Mouse (Mus musculus) thymus, adult 2 months (tissue): ENCODE results near the gene Naif1. TPM values are rescaled to one million over a fixed set of nuclear protein-coding genes. Genes with fewer than 3 reads are reported as not detected.

Experiments used
- DNase-seq: peaks from one replicate; pipeline ENCODE4 v3.0.0; 2021
- H3K27ac ChIP-seq: fragments of 200-500 bp; 2 replicates; pipeline ENCODE4 v1.5.1; 2012; ENCODE audit warnings: low read length, control low read depth; ENCODE audit not compliant: control insufficient read depth, insufficient read depth
- H3K27me3 ChIP-seq: fragments of 200-500 bp; 2 replicates; pipeline ENCODE4 v1.6.1; 2012; ENCODE audit warnings: mild to moderate bottlenecking, low read length, moderate library complexity, mixed read lengths; ENCODE audit not compliant: control insufficient read depth, insufficient read depth
- H3K36me3 ChIP-seq: fragments of 200-500 bp; 2 replicates; pipeline ENCODE4 v1.6.1; 2012; ENCODE audit warnings: mild to moderate bottlenecking, low read length, moderate library complexity; ENCODE audit not compliant: control insufficient read depth, insufficient read depth
- H3K4me1 ChIP-seq: fragments of 200-500 bp; replicated peaks from 2 replicates; pipeline ENCODE4 v1.6.1; 2012; ENCODE audit warnings: low read length; ENCODE audit not compliant: control insufficient read depth, insufficient read depth
- H3K4me3 ChIP-seq: fragments of 200-500 bp; 2 replicates; pipeline ENCODE4 v1.5.1; 2012; ENCODE audit warnings: mild to moderate bottlenecking, low read length, control low read depth, moderate library complexity; ENCODE audit not compliant: control insufficient read depth, insufficient read depth
- CTCF ChIP-seq: fragments of 200-500 bp; IDR thresholded peaks from 2 replicates; pipeline ENCODE4 v1.5.1; 2012; ENCODE audit warnings: mild to moderate bottlenecking, control low read depth, low read length, moderate library complexity, borderline replicate concordance; ENCODE audit not compliant: control insufficient read depth, poor library complexity, insufficient read depth; ENCODE audit errors: extremely low read depth
- POLR2A ChIP-seq: fragments of 200-500 bp; IDR thresholded peaks from 2 replicates; pipeline ENCODE4 v1.6.1; 2012; ENCODE audit warnings: mild to moderate bottlenecking, low read length, control low read depth, moderate library complexity; ENCODE audit not compliant: control insufficient read depth, poor library complexity, insufficient read depth; ENCODE audit errors: extremely low read depth
- WGBS: fragments of 180-500 bp; shearing (Covaris S2); methylation state at CpG from one replicate; pipeline ENCODE4 v1.1.7; 2018; 5-methylcytosine and 5-hydroxymethylcytosine counted together
- polyA plus RNA-seq: library from polyadenylated mRNA; depleted of rRNA; stranded (reverse); fragments of >200 nt; gene quantifications from 2 replicates; pipeline ENCODE4 v1.2.3, GENCODE M21; 2012; rRNA removed

The Naif1 gene
- polyA plus RNA-seq = 8.8 and 9.2 TPM in 2 replicates

GRCm38 (mm10) chr2:32449761-32450754, at the start of gene Naif1:
TSS of gene Naif1 (plus strand) at chr2:32450457.
- peak; percentile 21 for DNase-seq
- H3K4me3 ChIP-seq = peak within 1 kb of the TSS; percentile 73
- no peaks in the 10 kb centered on the region for H3K27me3 ChIP-seq
- peaks cover 35% of the 10 kb centered on the region for H3K4me1 ChIP-seq
- TF ChIP-seq POLR2A (no peak), CTCF (no peak)
- peaks cover 2% of the 10 kb centered on the region; the same call in 1 of the 2 replicates for H3K36me3 ChIP-seq
- H3K27ac ChIP-seq = no peak within 1 kb of the TSS; the same call in 1 of the 2 replicates
- 63% methylated on average over 15 of the region's 15 CpGs for WGBS

GRCm38 (mm10) chr2:32404663-32405062, 45.6 kb upstream of the Naif1 start:
- Histone ChIP-seq H3K27me3 (no peaks in the 10 kb centered on the region), H3K27ac (no peak overlapping the region), H3K4me3 (no peak overlapping the region), H3K4me1 (no peaks in the 10 kb centered on the region), H3K36me3 (no peaks in the 10 kb centered on the region)
- no peak for TF ChIP-seq POLR2A
- TF ChIP-seq CTCF = peak; percentile 48; the same call in 1 of the 2 replicates
- WGBS = 23% methylated on average over 2 of the region's 2 CpGs
- DNase-seq = peak; percentile 94

GRCm38 (mm10) chr2:32407144-32407824, 43.0 kb upstream of the Naif1 start:
- DNase-seq = no peak
- TF ChIP-seq POLR2A = no peak
- no peak for TF ChIP-seq CTCF
- no peaks in the 10 kb centered on the region for H3K27me3 ChIP-seq
- no peak overlapping the region for H3K27ac ChIP-seq
- 88% methylated on average over 7 of the region's 7 CpGs for WGBS
- H3K4me3 ChIP-seq = no peak overlapping the region
- no peaks in the 10 kb centered on the region for H3K36me3 ChIP-seq
- 0 out of 2 replicates have a peak, but pooled peaks cover 2% of the 10 kb centered on the region for H3K4me1 ChIP-seq

- Histone ChIP-seq H3K27me3 (no peaks in the 10 kb centered on the region), H3K27ac (no peak overlapping the region), H3K4me1 (0 out of 2 replicates have a peak, but pooled peaks cover 2% of the 10 kb centered on the region), H3K36me3 (no peaks in the 10 kb centered on the region), H3K4me3 (no peak overlapping the region)
- no peak for DNase-seq
- TF ChIP-seq POLR2A (no peak), CTCF (no peak)
- 92% methylated on average over 25 of the region's 25 CpGs for WGBS
Observed at GRCm38 (mm10) chr2:32408429-32409424, 41.5 kb upstream of the Naif1 start.

DNA sequence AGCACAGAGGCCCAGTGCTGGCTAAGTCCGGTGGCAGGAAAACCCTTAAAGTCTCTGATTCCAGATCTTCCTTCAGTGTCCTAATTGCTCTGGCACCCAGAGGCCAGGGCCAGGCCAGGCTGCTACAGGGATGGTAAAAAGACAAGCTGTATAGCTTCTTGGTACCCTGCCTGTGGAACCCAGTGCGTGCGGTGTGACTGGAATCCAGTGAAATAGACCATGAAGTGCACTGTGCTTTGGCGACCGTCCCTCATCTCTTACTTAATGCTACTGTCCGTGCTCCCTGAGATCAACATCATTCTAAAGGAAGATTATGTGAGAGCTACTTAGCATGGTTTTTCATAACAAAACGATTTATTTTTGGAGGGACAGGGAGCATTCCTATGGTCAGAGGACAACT, 38.9 kb upstream of the Naif1 start:
- Histone ChIP-seq H3K27ac (no peak overlapping the region), H3K4me1 (0 out of 2 replicates have a peak, but pooled peaks cover 2% of the 10 kb centered on the region), H3K36me3 (peaks cover 15% of the 10 kb centered on the region), H3K27me3 (no peaks in the 10 kb centered on the region), H3K4me3 (no peak overlapping the region)
- no peak for DNase-seq
- no peak for TF ChIP-seq POLR2A
- WGBS = 89% methylated on average over 7 of the region's 7 CpGs
